Mouse (Mus musculus) testis, adult 2 months (tissue): Measurements from ENCODE around the gene Vmn1r34. TPM values are rescaled to one million over a fixed set of nuclear protein-coding genes. Genes with fewer than 3 reads are reported as not detected.
"Not testable (repeated sequence)": the region's sequence is repeated elsewhere in the genome, so short reads cannot be mapped to it uniquely, and the experiment has no call there.

Experiments
- H3K27ac ChIP-seq: fragments of 200-500 bp; 2 replicates; pipeline ENCODE4 v1.5.1; 2012; ENCODE audit warnings: low read depth, low read length; ENCODE audit not compliant: control insufficient read depth, insufficient read depth
- H3K27me3 ChIP-seq: fragments of 200-500 bp; 2 replicates; pipeline ENCODE4 v1.6.1; 2012; ENCODE audit warnings: mild to moderate bottlenecking, low read length, moderate library complexity; ENCODE audit not compliant: control insufficient read depth, insufficient read depth
- H3K36me3 ChIP-seq: fragments of 200-500 bp; 2 replicates; pipeline ENCODE4 v1.6.1; 2012; ENCODE audit warnings: mild to moderate bottlenecking, low read length; ENCODE audit not compliant: control insufficient read depth, insufficient read depth
- H3K4me1 ChIP-seq: fragments of 200-500 bp; 2 replicates; pipeline ENCODE4 v1.6.1; 2012; ENCODE audit warnings: low read length; ENCODE audit not compliant: control insufficient read depth, insufficient read depth
- H3K4me3 ChIP-seq: fragments of 200-500 bp; 2 replicates; pipeline ENCODE4 v1.5.1; 2012; ENCODE audit warnings: low read depth, mild to moderate bottlenecking, low read length, moderate library complexity, mixed read lengths; ENCODE audit not compliant: control insufficient read depth
- CTCF ChIP-seq: fragments of 200-500 bp; IDR thresholded peaks from 2 replicates; pipeline ENCODE4 v1.5.1; 2012; ENCODE audit warnings: low read depth, mild to moderate bottlenecking, inconsistent platforms, low read length, moderate library complexity; ENCODE audit not compliant: control insufficient read depth, insufficient read depth, insufficient replicate concordance
- POLR2A ChIP-seq: fragments of 200-500 bp; IDR thresholded peaks from 2 replicates; pipeline ENCODE4 v1.6.1; 2012; ENCODE audit warnings: low read depth, mild to moderate bottlenecking, inconsistent platforms, low read length, moderate library complexity; ENCODE audit not compliant: control insufficient read depth
- polyA plus RNA-seq: library from polyadenylated mRNA; depleted of rRNA; stranded (reverse); fragments of >200 nt; gene quantifications from 2 replicates; pipeline ENCODE4 v1.2.3, GENCODE M21; 2012; rRNA removed

Vmn1r34 gene
- not detected in 2 replicates for polyA plus RNA-seq

DNA sequence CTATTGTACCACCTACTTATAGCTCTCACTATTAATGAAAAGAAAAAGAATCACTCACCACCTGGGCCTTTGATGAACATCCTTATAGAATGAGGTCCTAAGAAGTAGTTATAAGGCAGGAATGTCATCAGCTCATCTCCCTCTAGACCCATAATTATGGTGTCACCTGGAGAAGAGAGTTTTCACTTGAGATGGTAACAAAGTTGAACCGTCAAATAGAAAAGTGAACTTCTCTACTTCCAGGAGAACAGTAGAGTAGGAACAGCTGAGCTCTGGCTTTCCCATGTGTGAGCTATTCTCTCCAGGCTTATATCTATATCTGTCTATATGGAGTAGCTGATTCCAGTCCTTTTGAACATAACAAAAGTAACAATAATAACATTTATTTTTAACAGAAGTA, at the start of gene Vmn1r34:
Gene Vmn1r34, minus strand, starts transcription at position 101 of the 400 bp plus-strand sequence.
- Histone ChIP-seq H3K27ac (no peak within 1 kb of the TSS), H3K4me3 (no peak within 1 kb of the TSS), H3K27me3 (no peaks in the 10 kb centered on the region), H3K4me1 (no peaks in the 10 kb centered on the region), H3K36me3 (no peaks in the 10 kb centered on the region)
- no peak for TF ChIP-seq CTCF

GRCm38 (mm10) chr6:66685806-66686205, 42.1 kb upstream of the Vmn1r34 start, which contains the start of gene Vmn1r35:
TSS of gene Vmn1r35 (minus strand) at chr6:66685906.
- no peaks in the 10 kb centered on the region for H3K27me3 ChIP-seq

GRCm38 (mm10) chr6:66618182-66618581, 25.5 kb downstream of the Vmn1r34 start, which contains the start of gene Vmn1r33:
TSS of gene Vmn1r33 (minus strand) at chr6:66618282.
- not testable (repeated sequence) for H3K27ac ChIP-seq, H3K27me3 ChIP-seq, H3K4me1 ChIP-seq, H3K4me3 ChIP-seq, H3K36me3 ChIP-seq

More at GRCm38 (mm10) chr6:66685806-66686205, 42.1 kb upstream of the Vmn1r34 start, which contains the start of gene Vmn1r35:
- Histone ChIP-seq H3K36me3 (no peaks in the 10 kb centered on the region), H3K27ac (no peak within 1 kb of the TSS), H3K4me3 (no peak within 1 kb of the TSS), H3K4me1 (no peaks in the 10 kb centered on the region)
- no peak for TF ChIP-seq CTCF
- no peak for TF ChIP-seq POLR2A

GRCm38 (mm10) chr6:66595804-66596203, 47.9 kb downstream of the Vmn1r34 start:
- Histone ChIP-seq H3K4me3 (no peak overlapping the region), H3K27me3 (no peaks in the 10 kb centered on the region), H3K36me3 (no peaks in the 10 kb centered on the region), H3K4me1 (no peaks in the 10 kb centered on the region), H3K27ac (no peak overlapping the region)
- TF ChIP-seq POLR2A (no peak), CTCF (no peak)

Other genes starting within 250 kb of the Vmn1r34 start
- 5.6 and 12.9 TPM in 2 replicates for gene Mad2l1, start 108.5 kb downstream of the Vmn1r34 start, polyA plus RNA-seq
- gene Vmn1r32, start 83.8 kb downstream of the Vmn1r34 start, polyA plus RNA-seq: not detected in 2 replicates
- not detected in 2 replicates for gene Vmn1r33, start 25.6 kb downstream of the Vmn1r34 start, polyA plus RNA-seq
- not detected in 2 replicates for gene Vmn1r35, start 42.0 kb upstream of the Vmn1r34 start, polyA plus RNA-seq
- not detected in 2 replicates for gene Vmn1r36, start 75.3 kb upstream of the Vmn1r34 start, polyA plus RNA-seq
- 0.12 TPM in 1 of 2 replicates, not detected in the other for gene Vmn1r37, start 85.5 kb upstream of the Vmn1r34 start, polyA plus RNA-seq
- gene Vmn1r38, start 138.7 kb upstream of the Vmn1r34 start, polyA plus RNA-seq: not detected in 2 replicates
- not detected in 2 replicates for gene Vmn1r39, start 166.7 kb upstream of the Vmn1r34 start, polyA plus RNA-seq